ENCODE assay signal across 15 mouse cellular contexts in the genomic region with DNA sequence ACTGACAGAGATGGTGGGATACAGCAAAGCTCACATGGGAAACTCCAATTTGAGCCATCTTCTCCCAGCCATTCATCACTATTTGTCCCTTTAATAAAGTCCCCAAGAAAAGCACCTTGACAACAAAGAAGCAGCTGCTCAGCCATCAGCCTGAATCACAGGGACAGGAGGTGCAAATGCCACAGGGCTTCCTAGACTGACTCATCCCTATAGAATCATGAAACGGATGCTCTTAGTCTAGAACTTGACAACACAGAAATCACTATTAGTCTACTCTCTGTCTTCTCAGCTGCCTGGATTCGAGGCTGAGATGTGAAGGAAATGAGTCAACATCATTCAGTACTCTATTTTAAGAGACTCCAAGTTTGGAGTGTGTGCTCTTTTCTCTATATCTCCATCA.
"Had no signal": no experiment of that assay in that cellular context is flagged by ENCODE, and none has a peak within 500 bp of the region (broad histone marks: within the 10 kb centered on the region; RNA-seq: fewer than 3 reads in every experiment).

No protein-coding gene starts in this region.

- H3K36me3 ChIP-seq: liver, embryonic 13.5 days; neural tube, embryonic 12.5 days; neural tube, embryonic 15.5 days; stomach, embryonic 15.5 days had no signal

- H3K27ac ChIP-seq: liver, embryonic 13.5 days; macrophage; neural tube, embryonic 12.5 days; neural tube, embryonic 15.5 days; stomach, embryonic 15.5 days had no signal

- H3K27me3 ChIP-seq: liver, embryonic 13.5 days; neural tube, embryonic 12.5 days; neural tube, embryonic 15.5 days; stomach, embryonic 15.5 days had no signal

- H3K4me1 ChIP-seq: liver, embryonic 13.5 days; neural tube, embryonic 12.5 days; neural tube, embryonic 15.5 days; stomach, embryonic 15.5 days had no signal

- ATAC-seq: intestine, embryonic 16.5 days had no signal

- H3K4me3 ChIP-seq: liver, embryonic 13.5 days; neural tube, embryonic 12.5 days; neural tube, embryonic 15.5 days; stomach, embryonic 15.5 days had no signal

- DNase-seq: kidney, adult 18-20 months; kidney, adult 9 months; kidney, postnatal 14 days; kidney, postnatal 4 days; liver, embryonic 13.5 days; lung, adult 2 months; midbrain, embryonic 14.5 days; right cerebral cortex, postnatal 14 days; spleen, adult 18-20 months; thymus, postnatal 36 days had no signal
